Mouse (Mus musculus) hindbrain, embryonic 11.5 days (tissue): ENCODE measurements around the gene Tmem9. TPM values are rescaled to one million over a fixed set of nuclear protein-coding genes. Genes with fewer than 3 reads are reported as not detected.

Experiments
- ATAC-seq: fragments of 200-750 bp; cut with Nextera tagmentation; 2 replicates; pipeline ENCODE4 v1.8.0; 2017; ENCODE audit warnings: mild to moderate bottlenecking, moderate TSS enrichment, moderate library complexity; ENCODE audit not compliant: low FRiP score
- DNase-seq: peaks from one replicate; pipeline ENCODE4 v3.0.0-alpha.2; 2015; ENCODE audit warnings: low spot score
- H3K27ac ChIP-seq: fragments of 300-500 bp; sonication (generic); 2 replicates; pipeline ENCODE4 v1.5.1; 2014; ENCODE audit warnings: mild to moderate bottlenecking, low read depth, low read length
- H3K27me3 ChIP-seq: fragments of 300-500 bp; sonication (generic); 2 replicates; pipeline ENCODE4 v1.6.1; 2014; ENCODE audit warnings: mild to moderate bottlenecking, low read length, moderate library complexity, mixed read lengths; ENCODE audit not compliant: control insufficient read depth, insufficient read depth
- H3K36me3 ChIP-seq: fragments of 300-500 bp; sonication (generic); 2 replicates; pipeline ENCODE4 v1.6.1; 2014; ENCODE audit warnings: mild to moderate bottlenecking, low read length, moderate library complexity, mixed read lengths; ENCODE audit not compliant: control insufficient read depth, insufficient read depth
- H3K4me1 ChIP-seq: fragments of 300-500 bp; sonication (generic); replicated peaks from 2 replicates; pipeline ENCODE4 v1.6.1; 2014; ENCODE audit warnings: low read length, mixed read lengths; ENCODE audit not compliant: control insufficient read depth, insufficient read depth
- H3K4me2 ChIP-seq: fragments of 300-500 bp; sonication (generic); replicated peaks from 2 replicates; pipeline ENCODE4 v1.6.1; 2014; ENCODE audit warnings: mild to moderate bottlenecking, low read depth, low read length
- H3K4me3 ChIP-seq: fragments of 300-500 bp; sonication (generic); 2 replicates; pipeline ENCODE4 v1.5.1; 2014; ENCODE audit warnings: low read depth, low read length
- H3K9ac ChIP-seq: fragments of 300-500 bp; sonication (generic); 2 replicates; pipeline ENCODE4 v1.6.1; 2014; ENCODE audit warnings: low read depth, low read length
- H3K9me3 ChIP-seq: fragments of 300-500 bp; sonication (generic); 2 replicates; pipeline ENCODE4 v1.6.1; 2016; ENCODE audit warnings: low read length; ENCODE audit not compliant: control insufficient read depth
- WGBS: fragments of 180-500 bp; shearing (Covaris S2); extraction: QIAGEN DNeasy Blood & Tissue Kit; methylation state at CpG from one replicate; pipeline ENCODE4 v1.1.7; 2014; 5-methylcytosine and 5-hydroxymethylcytosine counted together
- polyA plus RNA-seq: library from polyadenylated mRNA; unstranded; fragments of >200 nt; fragmentation: Nextera tagmentation; extraction: Ambion mirVana; gene quantifications from 2 replicates; pipeline ENCODE4 v1.2.1, GENCODE M21; 2014

The Tmem9 gene
- polyA plus RNA-seq, 1 experiment from 2014 or later, result 84.0 TPM

DNA sequence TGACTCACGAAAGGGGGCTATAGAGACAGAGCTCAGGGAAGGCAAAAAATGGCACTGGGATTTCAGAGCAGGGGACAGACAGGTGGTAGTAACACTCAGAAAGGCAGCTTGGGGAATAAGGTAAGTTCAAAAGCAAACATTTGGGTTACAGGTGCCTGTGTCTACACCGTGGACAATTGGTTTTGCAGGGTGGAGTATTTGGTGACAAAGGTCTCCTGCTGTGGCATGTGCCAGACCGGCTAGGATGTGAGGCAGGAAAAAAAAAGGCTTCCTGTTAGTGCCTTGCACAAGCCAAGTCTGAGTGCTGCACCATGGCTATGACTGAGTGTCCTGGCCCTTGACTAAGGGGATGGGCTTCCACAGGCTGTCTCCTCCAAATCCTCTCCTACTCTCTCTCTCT lies 50.6 kb downstream of the Tmem9 start:
- H3K27me3 ChIP-seq, result no peaks in the 10 kb centered on the region; the same call in 1 of the 2 replicates
- H3K4me1 ChIP-seq, result no peaks in the 10 kb centered on the region; the same call in 1 of the 2 replicates
- no peaks in the 10 kb centered on the region for H3K36me3 ChIP-seq
- no peak overlapping the region for H3K9ac ChIP-seq
- DNase-seq, result no peak
- 64% methylated on average over 3 of the region's 3 CpGs for WGBS
- H3K27ac ChIP-seq, result no peak overlapping the region
- no peaks in the 10 kb centered on the region for H3K9me3 ChIP-seq
- ATAC-seq, result no peak
- H3K4me3 ChIP-seq, result no peak overlapping the region
- H3K4me2 ChIP-seq, result no peak overlapping the region

DNA sequence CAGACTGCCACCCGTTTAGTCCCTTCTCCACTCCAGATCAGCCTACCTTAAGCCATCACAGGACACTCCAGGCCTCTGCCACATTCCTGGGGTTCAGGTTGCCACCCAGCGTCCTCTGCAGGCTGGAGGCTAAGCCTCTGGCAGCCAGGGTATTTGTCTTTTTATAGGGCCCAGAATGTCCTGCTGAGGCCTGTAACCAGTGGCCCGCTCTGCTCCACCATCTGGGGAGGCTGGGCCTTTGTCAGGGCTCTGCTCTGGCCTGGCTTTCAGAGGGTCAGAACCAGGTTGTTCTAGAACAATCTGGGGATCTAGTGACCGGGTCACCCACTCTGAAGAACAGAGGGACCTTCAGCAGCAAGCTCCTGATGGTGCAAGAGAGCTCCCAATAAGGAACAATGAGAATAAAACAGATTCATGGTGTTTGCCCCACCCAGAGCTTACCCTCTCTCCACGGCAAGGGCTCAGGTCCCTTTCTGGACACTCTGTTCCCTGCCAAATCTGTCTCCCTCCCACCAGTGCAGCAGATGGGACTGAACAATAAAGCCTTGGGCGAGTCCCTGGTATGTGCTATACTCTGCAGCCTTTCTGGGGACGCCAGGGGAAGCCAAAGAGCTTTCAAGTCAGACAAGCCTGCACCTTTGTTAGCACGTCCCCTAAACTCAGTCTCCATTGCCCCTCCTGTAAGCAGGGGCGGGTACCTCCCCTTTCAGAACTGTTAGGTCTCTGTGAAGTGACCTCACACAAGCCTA lies 53.3 kb downstream of the Tmem9 start:
- Histone ChIP-seq H3K9me3 (no peaks in the 10 kb centered on the region), H3K36me3 (no peaks in the 10 kb centered on the region), H3K4me3 (no peak overlapping the region), H3K4me2 (no peak overlapping the region), H3K9ac (no peak overlapping the region), H3K27me3 (no peaks in the 10 kb centered on the region; the same call in 1 of the 2 replicates), H3K4me1 (no peaks in the 10 kb centered on the region; the same call in 1 of the 2 replicates), H3K27ac (no peak overlapping the region)
- DNase-seq (no peak), ATAC-seq (no peak)
- WGBS, result 57% methylated on average over 9 of the region's 9 CpGs

DNA sequence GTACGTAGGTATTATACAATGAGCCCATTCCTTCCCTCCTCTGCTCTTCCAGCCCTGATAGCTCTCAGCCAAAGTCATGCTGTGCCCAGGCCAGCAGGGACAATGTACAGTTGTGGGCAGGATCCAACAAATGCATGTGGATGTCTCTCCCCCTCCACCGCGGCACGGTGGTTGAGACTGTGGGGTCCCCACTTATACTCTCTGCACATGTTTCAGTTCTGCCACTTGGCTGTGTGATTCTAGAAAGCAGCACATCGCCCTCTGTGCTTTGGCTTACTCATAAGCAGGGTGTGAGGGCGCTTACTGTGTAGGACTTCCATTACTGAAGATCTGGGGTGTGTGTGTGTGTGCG lies 53.8 kb downstream of the Tmem9 start:
- Histone ChIP-seq H3K4me3 (no peak overlapping the region), H3K36me3 (no peaks in the 10 kb centered on the region), H3K4me1 (no peaks in the 10 kb centered on the region; the same call in 1 of the 2 replicates), H3K9ac (no peak overlapping the region), H3K4me2 (no peak overlapping the region), H3K27me3 (no peaks in the 10 kb centered on the region; the same call in 1 of the 2 replicates), H3K27ac (no peak overlapping the region), H3K9me3 (no peaks in the 10 kb centered on the region)
- DNase-seq (no peak), ATAC-seq (no peak)
- WGBS, result 90% methylated on average over 7 of the region's 7 CpGs

DNA sequence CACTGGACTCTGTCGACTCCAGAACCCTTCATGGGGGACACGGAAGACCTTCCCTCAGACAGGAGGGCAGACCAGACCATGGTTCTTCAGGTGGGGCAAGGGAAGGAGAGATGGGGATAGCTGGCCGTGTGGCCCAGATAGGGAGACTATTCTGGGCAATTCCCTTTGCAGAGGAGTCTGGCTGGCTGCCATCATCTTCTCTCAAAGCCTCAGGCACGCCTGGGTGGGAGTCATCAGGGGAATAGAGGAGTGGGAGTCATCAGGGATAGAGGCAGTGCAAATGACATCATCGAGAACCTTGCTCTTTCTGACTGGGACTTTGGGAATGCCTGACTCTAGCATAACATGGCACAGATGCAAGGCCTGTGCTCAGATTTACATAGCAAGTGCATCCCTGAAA lies 56.0 kb downstream of the Tmem9 start:
- no peaks in the 10 kb centered on the region for H3K9me3 ChIP-seq
- DNase-seq (no peak), ATAC-seq (no peak)
- no peak overlapping the region for H3K4me2 ChIP-seq
- WGBS, result 74% methylated on average over 5 of the region's 5 CpGs
- H3K27me3 ChIP-seq, result no peaks in the 10 kb centered on the region
- no peak overlapping the region for H3K4me3 ChIP-seq
- no peak overlapping the region for H3K27ac ChIP-seq
- no peaks in the 10 kb centered on the region; the same call in 1 of the 2 replicates for H3K4me1 ChIP-seq
- no peak overlapping the region for H3K9ac ChIP-seq
- H3K36me3 ChIP-seq, result no peaks in the 10 kb centered on the region

DNA sequence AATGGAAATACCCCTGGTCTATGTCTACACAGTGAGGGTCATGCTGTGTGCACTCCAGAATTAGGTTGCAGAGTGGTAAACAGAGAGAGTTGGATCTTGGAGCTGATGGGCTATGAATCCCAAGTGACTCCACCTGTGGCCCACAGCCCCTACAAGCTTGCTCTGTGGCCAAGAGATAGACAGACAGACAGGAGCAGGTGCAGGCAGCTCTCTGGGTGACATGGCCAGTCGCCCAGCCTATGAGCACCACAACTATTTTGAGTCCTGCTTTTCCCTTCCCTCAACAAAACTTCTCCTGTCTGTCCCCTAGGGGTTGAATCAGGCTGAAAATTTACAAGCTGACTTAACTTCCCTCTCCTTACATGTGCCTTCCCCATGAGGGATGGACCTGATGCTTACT lies 58.7 kb downstream of the Tmem9 start:
- Histone ChIP-seq H3K9ac (no peak overlapping the region), H3K4me2 (no peak overlapping the region), H3K27me3 (no peaks in the 10 kb centered on the region), H3K36me3 (no peaks in the 10 kb centered on the region), H3K4me1 (no peaks in the 10 kb centered on the region), H3K27ac (no peak overlapping the region), H3K9me3 (no peaks in the 10 kb centered on the region), H3K4me3 (no peak overlapping the region)
- ATAC-seq, result no peak
- no peak for DNase-seq
- WGBS, result 94% methylated on average over 1 of the region's 1 CpGs

DNA sequence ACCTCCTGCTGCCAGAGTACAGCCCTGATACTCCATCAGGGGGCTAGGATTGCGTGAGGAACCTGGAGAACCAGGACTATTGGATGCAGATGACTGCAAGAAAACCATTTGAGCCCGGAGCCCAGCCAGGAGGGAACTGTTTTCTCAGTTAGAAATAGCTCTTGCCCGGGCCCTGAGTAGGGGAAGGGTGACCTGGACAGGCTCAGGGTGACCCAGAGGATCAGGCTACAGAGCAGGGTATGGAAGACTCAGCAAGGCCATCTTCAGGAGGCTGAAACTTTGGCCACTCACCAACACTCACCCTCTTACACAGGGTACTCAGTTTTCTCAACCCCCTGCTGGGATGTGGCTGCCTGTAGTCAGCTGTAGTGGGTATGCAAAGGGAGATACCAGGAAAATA lies 59.6 kb downstream of the Tmem9 start:
- Histone ChIP-seq H3K9me3 (no peaks in the 10 kb centered on the region), H3K4me3 (no peak overlapping the region), H3K27me3 (no peaks in the 10 kb centered on the region), H3K4me1 (no peaks in the 10 kb centered on the region), H3K9ac (no peak overlapping the region), H3K4me2 (no peak overlapping the region), H3K36me3 (no peaks in the 10 kb centered on the region), H3K27ac (no peak overlapping the region)
- 63% methylated on average over 3 of the region's 3 CpGs for WGBS
- DNase-seq (no peak), ATAC-seq (no peak)

DNA sequence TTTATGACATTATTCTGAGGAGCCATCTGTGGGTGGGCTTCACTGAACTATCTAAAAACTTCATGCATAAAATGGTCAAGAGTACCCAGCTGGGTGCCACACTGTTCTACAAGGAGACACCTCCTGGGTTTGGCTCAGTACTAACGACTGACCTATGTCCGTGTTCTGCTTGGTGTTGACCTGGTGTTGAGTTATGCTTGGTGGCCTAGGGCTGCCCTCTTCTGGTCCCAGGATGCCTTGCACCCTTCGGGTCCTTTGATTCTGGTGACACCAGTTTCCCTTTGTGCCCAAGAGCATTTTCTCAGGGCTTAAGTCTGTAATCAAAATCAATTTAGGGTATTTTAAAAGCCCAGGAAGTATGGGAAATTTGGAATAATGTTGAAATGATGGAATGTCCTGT lies 68.1 kb downstream of the Tmem9 start:
- DNase-seq (peak; percentile 64), ATAC-seq (no peak)
- Histone ChIP-seq H3K4me2 (no peak overlapping the region), H3K4me1 (no peaks in the 10 kb centered on the region), H3K27ac (no peak overlapping the region), H3K27me3 (no peaks in the 10 kb centered on the region), H3K9ac (no peak overlapping the region), H3K9me3 (no peaks in the 10 kb centered on the region), H3K36me3 (no peaks in the 10 kb centered on the region), H3K4me3 (no peak overlapping the region)
- WGBS, result 8% methylated on average over 3 of the region's 3 CpGs

DNA sequence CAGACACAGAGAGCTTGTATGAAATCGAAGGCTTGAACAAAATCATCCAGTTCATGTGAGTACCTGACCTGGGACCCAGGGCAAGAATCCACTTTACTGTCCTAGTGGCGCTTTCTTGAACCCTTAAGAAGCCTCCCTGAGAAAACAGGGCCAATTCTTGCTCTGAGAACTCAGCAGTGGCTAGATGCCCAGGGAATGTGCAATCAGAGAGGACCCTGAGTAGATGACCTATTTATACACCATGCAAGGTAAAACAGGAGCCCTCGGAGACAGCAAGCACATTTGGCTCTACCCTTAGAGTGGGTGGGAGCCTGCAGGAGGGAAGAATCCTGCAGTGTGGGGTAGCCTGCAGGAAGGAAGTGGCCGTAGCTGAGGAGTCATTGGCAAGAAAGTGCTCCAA lies 69.7 kb downstream of the Tmem9 start:
- 68% methylated on average over 4 of the region's 4 CpGs for WGBS
- ATAC-seq, result no peak
- H3K4me2 ChIP-seq, result no peak overlapping the region

DNA sequence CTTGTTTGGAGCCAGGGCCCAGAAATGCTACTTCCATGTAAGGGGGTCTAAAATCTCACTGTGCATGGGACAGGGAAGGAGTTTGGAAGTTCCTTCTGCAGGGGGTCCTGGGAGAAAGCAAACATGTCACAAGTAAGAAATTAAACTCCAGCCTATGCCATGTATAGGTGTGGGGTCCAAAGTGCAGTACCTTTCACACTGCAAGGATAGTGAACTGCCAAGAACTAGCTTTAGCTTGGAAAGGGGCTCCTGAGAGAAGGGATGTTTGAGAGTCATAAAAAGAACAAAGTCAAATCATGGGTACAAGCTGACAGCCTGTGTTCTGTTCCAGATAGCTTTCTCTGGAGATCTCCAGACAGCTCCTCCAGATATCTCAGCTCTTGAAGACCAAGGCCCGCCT lies 73.2 kb downstream of the Tmem9 start:
- ATAC-seq (no peak), DNase-seq (no peak)
- Histone ChIP-seq H3K9ac (no peak overlapping the region), H3K27ac (no peak overlapping the region), H3K9me3 (no peaks in the 10 kb centered on the region), H3K4me2 (no peak overlapping the region), H3K4me1 (no peaks in the 10 kb centered on the region), H3K27me3 (no peaks in the 10 kb centered on the region), H3K4me3 (no peak overlapping the region), H3K36me3 (no peaks in the 10 kb centered on the region)
- 76% methylated on average over 1 of the region's 1 CpGs for WGBS

More for the DNA sequence above, 69.7 kb downstream of the Tmem9 start:
- H3K4me3 ChIP-seq, result no peak overlapping the region
- H3K9me3 ChIP-seq, result no peaks in the 10 kb centered on the region
- no peaks in the 10 kb centered on the region for H3K4me1 ChIP-seq
- no peak overlapping the region for H3K9ac ChIP-seq
- H3K36me3 ChIP-seq, result no peaks in the 10 kb centered on the region
- DNase-seq, result no peak
- H3K27me3 ChIP-seq, result no peaks in the 10 kb centered on the region
- no peak overlapping the region for H3K27ac ChIP-seq
